Mouse (Mus musculus): ENCODE measurements at regions not wholly inside any gene's neighbourhood (a gene's known extent, or its start where the extent isn't known, plus 50 kb on each side); places are given as distances from the start of the nearest gene placed in this dataset.

- Histone ChIP-seq H3K4me1 (ENCODE audit: control insufficient read depth, insufficient read depth, low read length) (no peaks in the 10 kb centered on the region), H3K4me3 (ENCODE audit: low read length) (no peak overlapping the region), H3K27ac (ENCODE audit: low read length) (no peak overlapping the region), H3K9me3 (replicated peaks; ENCODE audit: control insufficient read depth, low read length) (no peaks in the 10 kb centered on the region), H3K27me3 (ENCODE audit: control insufficient read depth, insufficient read depth, low read length) (no peaks in the 10 kb centered on the region), H3K9ac (ENCODE audit: low read length) (no peak overlapping the region), H3K36me3 (ENCODE audit: control insufficient read depth, insufficient read depth) (no peaks in the 10 kb centered on the region), H3K4me2 (ENCODE audit: low read depth, low read length) (no peak overlapping the region)
- ATAC-seq (replicated peaks; ENCODE audit: extremely low read depth, insufficient read depth, low FRiP score), result no peak
Measured at GRCm38 (mm10) chr3:47348451-47348850, 900.4 kb upstream of the Pabpc4l start.

DNA sequence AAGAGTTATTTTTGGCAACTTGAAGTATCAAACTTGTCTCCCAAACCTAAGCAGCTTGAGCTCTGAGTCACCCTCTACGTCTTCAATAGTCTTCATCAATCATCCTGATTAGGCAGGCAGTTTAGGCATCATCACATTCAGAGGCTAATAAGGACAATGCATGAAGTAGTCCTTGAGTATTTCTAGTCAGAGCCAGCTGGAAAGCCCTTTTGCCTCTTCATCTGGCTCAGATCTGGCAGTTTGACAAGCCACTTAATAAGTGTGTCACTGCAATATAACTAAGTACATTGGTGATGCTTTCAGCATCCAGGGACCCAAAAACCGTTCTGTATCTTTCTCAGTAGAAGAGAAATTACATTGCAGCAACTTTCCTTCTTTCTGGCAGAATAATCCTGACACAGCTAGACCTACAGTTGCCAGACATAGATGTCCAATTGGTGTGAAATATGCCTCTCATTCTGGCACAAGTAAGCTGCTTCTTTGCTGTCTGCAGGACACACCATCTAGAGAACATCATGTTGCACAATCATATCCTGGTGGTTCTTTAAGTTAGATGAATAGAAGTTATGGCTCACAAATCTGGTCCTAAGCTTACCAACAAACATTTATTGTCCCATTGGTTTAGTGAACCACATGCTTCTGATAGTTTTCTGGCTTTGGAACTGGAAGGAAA is 868.5 kb upstream of the Pabpc4l start:
- H3K9me3 ChIP-seq (replicated peaks; ENCODE audit: control insufficient read depth, low read length), result no peaks in the 10 kb centered on the region
- 34% methylated on average over 2 of the region's 2 CpGs for WGBS
- no peaks in the 10 kb centered on the region for H3K4me1 ChIP-seq (ENCODE audit: control insufficient read depth, insufficient read depth, low read length)
- no peak overlapping the region for H3K27ac ChIP-seq (ENCODE audit: low read length)
- no peaks in the 10 kb centered on the region for H3K27me3 ChIP-seq (ENCODE audit: control insufficient read depth, insufficient read depth, low read length)
- no peaks in the 10 kb centered on the region for H3K36me3 ChIP-seq (ENCODE audit: control insufficient read depth, insufficient read depth)
- no peak overlapping the region for H3K4me3 ChIP-seq (ENCODE audit: low read length)
- H3K4me2 ChIP-seq (ENCODE audit: low read depth, low read length), result no peak overlapping the region
- no peak for ATAC-seq (replicated peaks; ENCODE audit: extremely low read depth, insufficient read depth, low FRiP score)
- no peak overlapping the region for H3K9ac ChIP-seq (ENCODE audit: low read length)

DNA sequence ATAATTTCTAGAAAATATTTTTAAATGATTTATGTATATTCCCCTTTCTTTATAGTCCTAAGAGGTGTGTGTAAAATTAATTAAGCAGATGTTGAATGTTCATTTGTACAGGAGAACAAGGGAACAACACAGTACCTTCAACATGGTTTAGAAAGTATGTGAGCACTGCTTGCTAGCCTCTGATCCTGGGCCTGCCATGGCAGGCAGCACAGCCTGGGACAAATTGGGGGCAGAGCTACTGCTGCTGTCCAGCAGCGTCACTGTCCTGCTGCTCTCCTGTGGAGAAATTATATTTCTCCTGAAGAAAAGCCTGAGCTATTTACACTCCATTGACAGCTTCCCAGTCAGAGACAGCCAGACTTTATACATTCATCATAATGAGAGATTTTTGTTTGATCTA is 833.8 kb upstream of the Pabpc4l start:
- Histone ChIP-seq H3K9ac (ENCODE audit: low read length) (no peak overlapping the region), H3K36me3 (ENCODE audit: control insufficient read depth, insufficient read depth) (no peaks in the 10 kb centered on the region), H3K27ac (ENCODE audit: low read length) (no peak overlapping the region), H3K9me3 (replicated peaks; ENCODE audit: control insufficient read depth, low read length) (no peaks in the 10 kb centered on the region), H3K4me3 (ENCODE audit: low read length) (no peak overlapping the region), H3K4me2 (ENCODE audit: low read depth, low read length) (no peak overlapping the region), H3K4me1 (ENCODE audit: control insufficient read depth, insufficient read depth, low read length) (no peaks in the 10 kb centered on the region), H3K27me3 (ENCODE audit: control insufficient read depth, insufficient read depth, low read length) (no peaks in the 10 kb centered on the region)
- ATAC-seq (replicated peaks; ENCODE audit: extremely low read depth, insufficient read depth, low FRiP score), result no peak
- WGBS, result 38% methylated on average over 1 of the region's 1 CpGs

DNA sequence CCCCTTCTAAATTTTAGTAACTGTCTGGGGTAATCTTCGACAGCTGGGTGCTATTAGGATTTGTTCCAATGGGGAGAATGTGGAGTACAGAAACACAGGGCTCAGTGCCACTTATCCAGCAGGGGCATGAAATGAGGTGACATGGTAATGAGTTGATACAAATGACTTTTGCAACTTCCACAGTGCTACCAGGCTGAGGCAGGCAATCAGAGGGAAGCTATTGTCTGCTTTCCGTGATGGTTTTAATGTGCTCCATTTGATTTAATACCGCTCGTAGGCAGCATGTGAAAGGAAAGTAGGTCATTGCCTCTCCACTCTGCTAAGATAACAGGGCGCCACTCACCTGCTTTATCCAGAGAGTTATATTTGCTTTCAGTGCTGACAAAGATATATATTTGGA is 832.3 kb upstream of the Pabpc4l start:
- WGBS, result 55% methylated on average over 5 of the region's 5 CpGs
- H3K9me3 ChIP-seq (replicated peaks; ENCODE audit: control insufficient read depth, low read length), result no peaks in the 10 kb centered on the region
- H3K9ac ChIP-seq (ENCODE audit: low read length), result no peak overlapping the region

DNA sequence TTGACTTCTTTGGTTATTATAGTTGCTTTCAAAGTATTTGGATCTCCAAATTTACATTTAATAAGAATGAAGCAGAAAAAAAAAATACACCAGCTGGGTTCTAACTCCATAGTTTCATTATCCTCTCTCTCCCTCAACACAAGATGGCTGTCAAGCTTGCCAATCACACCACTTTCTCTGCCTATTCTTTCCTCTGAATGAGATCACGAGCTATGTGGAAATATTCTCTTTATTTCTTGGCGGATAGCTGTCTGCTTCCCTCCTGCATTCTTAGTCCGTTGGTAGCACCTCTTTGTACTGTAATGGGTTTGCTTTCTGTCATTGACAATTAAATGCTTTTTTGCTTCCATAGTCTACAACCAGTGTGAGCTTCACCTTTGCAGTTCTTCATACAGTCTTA is 793.0 kb upstream of the Pabpc4l start:
- Histone ChIP-seq H3K4me2 (ENCODE audit: low read depth, low read length) (no peak overlapping the region), H3K36me3 (ENCODE audit: control insufficient read depth, insufficient read depth) (no peaks in the 10 kb centered on the region), H3K4me3 (ENCODE audit: low read length) (no peak overlapping the region), H3K4me1 (ENCODE audit: control insufficient read depth, insufficient read depth, low read length) (no peaks in the 10 kb centered on the region), H3K27ac (ENCODE audit: low read length) (no peak overlapping the region), H3K27me3 (ENCODE audit: control insufficient read depth, insufficient read depth, low read length) (no peaks in the 10 kb centered on the region), H3K9me3 (replicated peaks; ENCODE audit: control insufficient read depth, low read length) (no peaks in the 10 kb centered on the region), H3K9ac (ENCODE audit: low read length) (no peak overlapping the region)
- no peak for ATAC-seq (replicated peaks; ENCODE audit: extremely low read depth, insufficient read depth, low FRiP score)
- 78% methylated on average over 3 of the region's 3 CpGs for WGBS

More for the DNA sequence above, 832.3 kb upstream of the Pabpc4l start:
- ATAC-seq (replicated peaks; ENCODE audit: extremely low read depth, insufficient read depth, low FRiP score), result peak; percentile 45
- H3K36me3 ChIP-seq (ENCODE audit: control insufficient read depth, insufficient read depth), result no peaks in the 10 kb centered on the region
- no peak overlapping the region for H3K4me3 ChIP-seq (ENCODE audit: low read length)
- H3K27ac ChIP-seq (ENCODE audit: low read length), result no peak overlapping the region
- H3K27me3 ChIP-seq (ENCODE audit: control insufficient read depth, insufficient read depth, low read length), result no peaks in the 10 kb centered on the region
- no peaks in the 10 kb centered on the region for H3K4me1 ChIP-seq (ENCODE audit: control insufficient read depth, insufficient read depth, low read length)
- H3K4me2 ChIP-seq (ENCODE audit: low read depth, low read length), result peak overlapping the region; percentile 21; the same call in 1 of the 2 replicates

DNA sequence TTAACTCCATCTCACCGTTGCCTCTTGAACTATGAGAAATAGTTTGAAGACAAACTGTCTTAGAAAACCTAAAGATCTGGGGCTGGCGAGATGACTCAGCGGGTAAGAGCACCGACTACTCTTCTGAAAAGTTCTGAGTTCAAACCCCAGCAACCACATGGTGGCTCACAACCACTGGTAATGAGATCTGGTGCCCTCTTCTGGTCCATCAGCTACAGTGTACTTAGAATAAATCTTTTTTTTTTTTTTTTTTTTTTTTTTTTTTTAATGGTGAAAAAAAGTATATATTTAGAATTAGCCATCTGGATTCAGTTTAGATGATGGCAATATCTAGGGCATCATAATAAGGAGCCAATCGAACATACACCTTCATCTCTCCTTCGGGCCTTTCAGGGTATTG is 782.2 kb upstream of the Pabpc4l start:
- Histone ChIP-seq H3K27me3 (ENCODE audit: control insufficient read depth, insufficient read depth, low read length) (no peaks in the 10 kb centered on the region), H3K36me3 (ENCODE audit: control insufficient read depth, insufficient read depth) (no peaks in the 10 kb centered on the region), H3K9ac (ENCODE audit: low read length) (no peak overlapping the region), H3K4me1 (ENCODE audit: control insufficient read depth, insufficient read depth, low read length) (no peaks in the 10 kb centered on the region), H3K9me3 (replicated peaks; ENCODE audit: control insufficient read depth, low read length) (no peaks in the 10 kb centered on the region), H3K4me3 (ENCODE audit: low read length) (no peak overlapping the region), H3K4me2 (ENCODE audit: low read depth, low read length) (no peak overlapping the region), H3K27ac (ENCODE audit: low read length) (no peak overlapping the region)
- WGBS, result 84% methylated on average over 6 of the region's 6 CpGs
- no peak for ATAC-seq (replicated peaks; ENCODE audit: extremely low read depth, insufficient read depth, low FRiP score)

DNA sequence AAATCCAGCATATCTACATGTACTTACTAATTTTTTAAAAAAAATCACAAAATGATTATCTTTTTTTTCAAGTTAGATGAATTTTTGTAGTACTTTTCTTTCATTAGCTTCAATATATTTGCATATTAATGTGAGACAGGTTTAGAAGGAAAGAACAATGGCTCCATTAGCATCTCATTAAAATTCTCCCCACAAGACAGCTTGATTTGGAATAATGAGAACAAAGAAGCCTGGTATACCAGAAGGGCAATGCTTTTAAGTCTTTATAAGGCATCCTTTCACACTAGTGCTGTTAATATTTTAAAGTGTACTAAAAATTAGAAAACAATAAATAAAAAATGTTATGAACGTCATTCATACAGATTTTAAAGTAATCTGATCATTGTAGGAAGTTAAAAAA is 770.6 kb upstream of the Pabpc4l start:
- Histone ChIP-seq H3K9ac (ENCODE audit: low read length) (no peak overlapping the region), H3K4me2 (ENCODE audit: low read depth, low read length) (no peak overlapping the region), H3K9me3 (replicated peaks; ENCODE audit: control insufficient read depth, low read length) (no peaks in the 10 kb centered on the region), H3K4me3 (ENCODE audit: low read length) (no peak overlapping the region), H3K36me3 (ENCODE audit: control insufficient read depth, insufficient read depth) (no peaks in the 10 kb centered on the region), H3K27me3 (ENCODE audit: control insufficient read depth, insufficient read depth, low read length) (no peaks in the 10 kb centered on the region), H3K4me1 (ENCODE audit: control insufficient read depth, insufficient read depth, low read length) (no peaks in the 10 kb centered on the region), H3K27ac (ENCODE audit: low read length) (no peak overlapping the region)
- no peak for ATAC-seq (replicated peaks; ENCODE audit: extremely low read depth, insufficient read depth, low FRiP score)
- 34% methylated on average over 1 of the region's 1 CpGs for WGBS

GRCm38 (mm10) chr3:47213141-47213540 is 765.1 kb upstream of the Pabpc4l start:
- H3K36me3 ChIP-seq (ENCODE audit: control insufficient read depth, insufficient read depth), result no peaks in the 10 kb centered on the region
- ATAC-seq (replicated peaks; ENCODE audit: extremely low read depth, insufficient read depth, low FRiP score), result no peak

GRCm38 (mm10) chr3:47197584-47197983 is 749.6 kb upstream of the Pabpc4l start:
- no peaks in the 10 kb centered on the region for H3K36me3 ChIP-seq (ENCODE audit: control insufficient read depth, insufficient read depth)
- no peak overlapping the region for H3K9ac ChIP-seq (ENCODE audit: low read length)
- no peak overlapping the region for H3K4me3 ChIP-seq (ENCODE audit: low read length)
- no peak overlapping the region for H3K27ac ChIP-seq (ENCODE audit: low read length)
- H3K27me3 ChIP-seq (ENCODE audit: control insufficient read depth, insufficient read depth, low read length), result no peaks in the 10 kb centered on the region
- no peaks in the 10 kb centered on the region for H3K9me3 ChIP-seq (replicated peaks; ENCODE audit: control insufficient read depth, low read length)
- ATAC-seq (replicated peaks; ENCODE audit: extremely low read depth, insufficient read depth, low FRiP score), result no peak
- no peak overlapping the region for H3K4me2 ChIP-seq (ENCODE audit: low read depth, low read length)
- no peaks in the 10 kb centered on the region for H3K4me1 ChIP-seq (ENCODE audit: control insufficient read depth, insufficient read depth, low read length)

More at GRCm38 (mm10) chr3:47213141-47213540, 765.1 kb upstream of the Pabpc4l start:
- H3K4me3 ChIP-seq (ENCODE audit: low read length), result no peak overlapping the region
- H3K9me3 ChIP-seq (replicated peaks; ENCODE audit: control insufficient read depth, low read length), result no peaks in the 10 kb centered on the region
- H3K27ac ChIP-seq (ENCODE audit: low read length), result no peak overlapping the region
- no peak overlapping the region for H3K9ac ChIP-seq (ENCODE audit: low read length)
- H3K4me2 ChIP-seq (ENCODE audit: low read depth, low read length), result no peak overlapping the region
- WGBS, result 70% methylated on average over 2 of the region's 2 CpGs
- no peaks in the 10 kb centered on the region for H3K4me1 ChIP-seq (ENCODE audit: control insufficient read depth, insufficient read depth, low read length)
- no peaks in the 10 kb centered on the region for H3K27me3 ChIP-seq (ENCODE audit: control insufficient read depth, insufficient read depth, low read length)

All from heart, embryonic 16.5 days (tissue).